Mouse (Mus musculus): ENCODE results near the gene Smarcc2.
"Not testable (repeated sequence)": the region's sequence is repeated elsewhere in the genome, so short reads cannot be mapped to it uniquely, and the experiment has no call there.

Smarcc2 gene

DNA sequence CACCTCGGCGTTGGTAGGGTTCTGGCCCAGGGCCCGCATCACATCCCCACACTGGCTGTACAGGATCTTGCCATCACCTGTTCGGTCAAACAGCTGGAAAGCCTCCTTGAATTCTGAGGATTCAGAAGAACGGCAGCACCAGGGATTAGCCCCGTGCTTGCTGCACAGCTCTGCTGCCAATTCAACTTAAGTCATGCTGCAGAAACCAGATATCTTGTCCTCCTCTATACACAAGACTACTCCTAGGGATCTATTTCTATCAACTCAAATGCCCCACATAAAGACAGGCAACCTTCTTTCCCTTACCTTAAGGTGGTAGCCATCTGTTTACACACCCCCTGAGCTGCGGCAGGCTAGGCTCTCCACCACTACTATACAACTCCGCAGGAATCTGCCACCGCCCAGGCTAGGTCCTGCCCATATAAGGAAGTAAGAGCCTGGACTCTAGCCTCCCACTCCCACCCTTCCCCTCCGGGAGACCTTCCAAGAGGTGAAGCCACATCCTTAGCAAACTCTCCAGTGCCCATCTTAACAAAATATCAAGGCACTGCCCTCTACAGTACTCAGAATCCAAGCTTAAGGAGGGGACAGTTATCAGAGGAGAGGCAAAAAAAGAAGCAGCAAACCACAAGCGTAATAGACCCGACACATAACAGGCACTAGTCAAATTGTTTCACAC lies 33.7 kb downstream of the Smarcc2 start:
- in situ Hi-C loops (cut with MboI) = no loop called here

DNA sequence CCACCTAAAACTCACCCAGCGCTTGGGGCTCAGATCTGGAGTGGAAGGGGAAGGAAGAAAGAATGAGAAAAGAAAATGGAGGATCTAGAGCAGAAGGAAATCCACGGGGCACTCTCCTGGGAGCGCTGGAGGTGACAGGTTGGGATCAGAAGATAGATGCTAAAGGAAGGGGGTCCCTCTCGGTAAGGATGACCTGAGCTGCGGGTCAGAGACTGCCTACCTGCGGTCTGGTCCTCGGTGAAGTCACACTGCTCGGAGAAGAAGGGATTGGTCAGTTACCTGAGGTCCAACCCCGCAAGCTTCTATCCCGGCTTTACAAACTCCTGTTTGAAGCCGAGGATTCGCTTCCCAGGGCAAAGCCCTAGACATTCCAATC lies 34.3 kb downstream of the Smarcc2 start:
- in situ Hi-C loops (cut with MboI) = no loop called here

DNA sequence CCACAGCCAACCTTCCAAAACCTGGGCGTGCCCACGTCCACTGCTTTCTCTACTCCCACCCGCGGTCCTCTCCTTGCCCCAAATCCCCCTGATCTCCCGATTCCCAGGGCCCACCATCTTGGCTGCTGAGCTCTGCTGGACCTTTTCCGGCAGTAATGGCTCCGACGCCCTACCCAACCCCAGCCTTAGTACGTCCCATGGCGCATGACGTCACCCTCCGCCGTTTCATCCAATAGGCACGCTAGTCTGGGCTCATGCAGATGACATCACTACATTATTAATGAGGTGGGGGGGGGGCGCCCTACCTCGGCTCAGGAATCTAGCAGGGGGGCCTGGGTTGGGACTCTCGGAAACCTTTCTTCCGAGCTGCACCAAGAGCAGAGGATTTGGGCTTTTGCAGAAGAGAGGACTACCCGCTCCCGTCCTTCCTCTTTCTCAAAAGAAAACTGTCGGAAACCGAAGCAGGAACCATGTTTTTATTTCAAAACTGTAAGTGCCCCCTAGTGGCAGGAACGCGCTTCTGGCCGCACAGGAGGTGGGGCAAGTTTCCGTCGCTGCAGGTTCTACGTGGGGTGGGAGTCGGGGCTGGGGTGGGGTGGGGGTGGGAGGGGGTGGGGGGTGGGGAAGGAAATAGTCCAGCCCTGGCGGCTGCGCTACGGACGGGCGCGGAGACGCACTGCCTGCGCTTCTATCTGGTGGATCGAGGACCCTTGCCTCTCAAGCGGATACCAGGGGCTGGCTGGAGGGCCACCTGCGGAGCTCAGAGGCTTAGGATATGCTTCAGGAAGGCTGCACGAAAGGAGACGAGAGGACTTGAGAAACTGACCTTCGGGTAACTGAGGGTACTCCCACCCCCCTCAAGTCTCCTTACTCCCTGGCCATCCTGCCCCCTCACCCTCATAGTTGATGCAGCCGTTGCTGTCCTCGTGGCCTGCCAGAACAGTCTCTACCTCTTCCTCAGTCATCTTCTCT lies 34.9 kb downstream of the Smarcc2 start, which contains the start of gene Myl6:
TSS of gene Myl6 (minus strand) at position 451 of the 972 bp plus-strand sequence.
- in situ Hi-C loops (cut with MboI) = no loop called here

GRCm38 (mm10) chr10:128494667-128495245 lies 35.7 kb downstream of the Smarcc2 start:
- in situ Hi-C loops (cut with MboI) = no loop called here

DNA sequence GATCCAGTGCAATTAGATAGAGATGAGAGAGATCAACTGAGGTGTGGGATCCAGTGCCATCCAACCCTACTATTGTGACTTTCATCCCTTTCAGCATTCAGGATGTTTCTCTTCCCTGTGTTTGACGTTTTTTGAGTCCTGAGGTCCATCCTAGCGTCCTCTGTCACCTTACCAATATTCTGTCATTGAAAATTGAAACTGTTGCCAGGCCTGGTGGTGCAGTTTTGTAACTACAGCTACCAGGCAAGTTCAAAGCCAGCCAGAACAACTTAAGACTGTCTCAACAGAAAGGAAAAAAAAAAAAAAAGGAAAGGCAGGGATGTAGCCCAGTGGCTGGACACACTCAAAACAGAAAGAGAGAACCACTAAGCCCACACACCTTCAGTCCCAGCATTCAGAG lies 36.2 kb downstream of the Smarcc2 start:
- in situ Hi-C loops (cut with MboI) = no loop called here

DNA sequence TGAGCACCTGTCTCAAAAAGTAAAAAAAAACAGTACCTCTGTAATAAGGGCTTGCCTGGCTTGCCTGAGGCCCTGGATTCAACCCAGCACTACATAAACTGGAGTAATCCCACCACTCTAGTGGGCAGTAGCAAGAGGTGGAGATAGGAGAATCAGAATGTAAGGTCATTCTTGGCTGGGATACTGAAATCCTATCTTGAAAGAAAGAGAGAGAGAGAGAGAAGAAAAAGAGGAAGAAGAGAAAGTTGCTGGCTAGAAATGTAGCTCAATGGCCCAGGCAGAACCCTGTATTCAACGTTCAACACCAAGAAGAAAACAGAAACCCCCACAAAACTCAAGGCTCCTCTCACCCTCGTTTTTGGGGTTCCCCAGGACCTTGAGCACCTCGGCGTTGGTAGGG lies 36.9 kb downstream of the Smarcc2 start:
- in situ Hi-C loops (cut with MboI) = no loop called here

GRCm38 (mm10) chr10:128496509-128497077 lies 37.5 kb downstream of the Smarcc2 start:
- in situ Hi-C loops (cut with MboI) = no loop called here

- in situ Hi-C loops (cut with MboI) = no loop called here
Measured at GRCm38 (mm10) chr10:128497134-128497737, 38.2 kb downstream of the Smarcc2 start.

DNA sequence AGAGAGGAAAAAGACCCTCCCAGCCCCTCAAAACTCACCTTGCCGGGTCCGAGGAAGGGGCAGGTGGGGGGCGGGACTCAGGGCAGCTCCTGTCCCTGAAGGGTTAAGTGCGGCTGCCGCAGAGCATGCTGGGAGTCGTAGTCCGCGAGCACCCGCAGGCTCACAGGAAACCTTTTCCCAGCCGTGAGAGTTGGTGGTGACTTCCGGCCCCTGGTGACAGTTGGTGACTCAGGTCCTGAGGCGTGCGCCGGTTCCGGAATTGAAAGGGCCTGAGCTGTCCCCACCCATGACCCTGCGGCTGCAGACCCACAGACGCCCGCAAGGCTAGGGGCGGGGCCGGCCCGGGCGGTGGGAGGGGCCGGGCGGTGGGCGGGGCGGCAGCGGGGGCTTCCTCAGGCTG lies 39.5 kb downstream of the Smarcc2 start, which contains the start of gene Myl6b:
TSS of gene Myl6b (minus strand) at position 96 of the 400 bp plus-strand sequence.
- in situ Hi-C loops (cut with MboI) = no loop called here

DNA sequence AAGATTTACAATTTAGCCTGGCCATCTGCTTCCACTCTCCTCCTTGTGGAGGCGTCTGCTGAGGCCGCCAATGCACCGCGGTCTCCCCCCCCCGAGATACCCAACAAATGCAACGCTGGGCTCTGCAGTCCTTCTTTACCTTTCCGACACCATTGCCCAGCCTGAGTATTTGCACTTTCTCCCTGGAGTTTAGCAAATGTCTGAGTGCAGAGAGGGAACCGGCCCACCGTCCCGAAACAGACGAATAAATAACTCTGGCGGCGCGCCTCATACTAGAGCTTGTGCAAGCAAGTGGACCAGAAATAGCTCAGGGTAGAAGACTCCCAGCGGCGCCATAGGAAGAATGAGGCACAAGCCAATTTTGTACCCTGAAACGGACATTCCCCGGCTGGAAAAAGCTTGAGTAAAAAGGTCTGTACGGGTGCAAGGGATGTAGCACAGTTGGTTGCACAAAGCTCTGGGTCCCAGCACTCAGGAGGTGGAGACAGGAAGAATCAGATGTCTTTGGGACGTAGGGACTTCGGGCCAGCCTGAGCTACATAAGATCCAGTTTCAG lies 40.1 kb downstream of the Smarcc2 start:
- in situ Hi-C loops (cut with MboI) = no loop called here

DNA sequence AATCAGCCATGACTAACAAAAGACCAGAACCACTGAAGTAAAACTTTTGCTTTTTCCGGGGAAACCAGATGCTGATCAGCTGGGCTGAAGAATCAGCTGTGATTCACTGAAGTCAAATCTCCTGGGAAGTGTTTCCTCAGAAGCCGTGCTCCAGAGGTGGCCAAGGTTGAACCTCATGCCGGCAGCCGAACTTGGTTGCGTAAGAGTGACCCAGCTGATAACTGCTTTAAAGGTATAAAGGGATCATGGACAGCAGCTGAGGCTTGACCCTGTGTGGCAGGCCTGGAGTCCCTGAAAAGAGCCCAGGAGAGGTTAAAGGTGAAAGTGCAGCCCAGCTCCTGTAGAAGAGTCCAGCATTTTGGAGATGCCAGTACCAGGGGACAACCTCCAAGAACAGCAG lies 43.3 kb downstream of the Smarcc2 start:
- in situ Hi-C loops (cut with MboI) = no loop called here

GRCm38 (mm10) chr10:128503532-128503931 lies 44.5 kb downstream of the Smarcc2 start:
- in situ Hi-C loops (cut with MboI) = no loop called here

DNA sequence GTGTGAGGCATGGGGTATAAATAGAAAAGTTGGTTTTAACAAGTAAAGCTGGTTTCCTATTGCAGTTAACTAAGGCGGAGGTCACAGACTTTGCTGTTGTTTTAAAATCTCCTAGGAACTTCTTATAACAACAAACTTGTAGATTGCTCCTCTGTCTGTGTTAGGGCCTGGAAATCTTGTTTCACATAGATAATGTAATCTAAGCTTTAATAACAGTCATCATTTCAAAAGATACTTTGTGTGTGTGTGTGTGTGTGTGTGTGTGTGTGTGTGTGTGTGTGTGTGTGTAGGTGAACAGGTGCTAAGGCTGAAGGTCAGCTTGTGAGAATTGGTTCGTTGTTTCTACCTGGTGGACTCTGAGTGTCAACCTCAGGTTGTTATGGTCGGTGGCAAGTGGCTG lies 45.0 kb downstream of the Smarcc2 start:
- in situ Hi-C loops (cut with MboI) = no loop called here

DNA sequence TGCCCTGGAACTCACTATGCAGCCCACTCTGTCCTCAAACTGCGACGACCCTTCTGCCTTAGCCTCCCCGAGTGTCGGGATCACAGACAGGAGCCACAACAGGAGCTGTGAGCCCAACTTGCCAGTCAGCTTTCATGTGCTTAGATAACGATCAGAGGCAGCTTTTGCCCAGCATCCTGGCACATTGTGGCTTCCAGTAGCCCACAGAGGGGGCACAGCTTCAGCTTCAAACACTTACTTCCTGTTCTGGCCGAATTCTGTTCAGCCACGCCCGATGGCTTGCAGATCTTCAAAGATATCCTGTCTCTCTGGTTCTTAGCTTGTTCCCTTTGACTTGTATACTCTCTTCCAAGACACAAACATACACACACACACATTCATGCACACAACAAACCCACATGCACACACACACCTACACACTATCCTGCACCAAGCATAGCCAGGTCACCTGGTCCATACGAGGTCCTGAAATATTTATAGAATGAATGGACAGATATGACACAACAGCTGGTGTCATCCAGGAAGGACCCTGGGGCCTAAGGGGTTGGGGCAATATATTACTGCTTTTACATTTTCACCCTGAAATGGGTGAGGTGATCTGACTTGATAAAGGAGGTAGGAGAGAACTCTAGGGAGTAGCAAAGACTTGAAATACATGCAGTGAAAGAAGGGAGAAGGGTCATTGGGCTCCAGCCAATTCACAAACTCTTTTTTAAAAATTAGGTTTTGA lies 45.8 kb downstream of the Smarcc2 start:
- in situ Hi-C loops (cut with MboI) = no loop called here

DNA sequence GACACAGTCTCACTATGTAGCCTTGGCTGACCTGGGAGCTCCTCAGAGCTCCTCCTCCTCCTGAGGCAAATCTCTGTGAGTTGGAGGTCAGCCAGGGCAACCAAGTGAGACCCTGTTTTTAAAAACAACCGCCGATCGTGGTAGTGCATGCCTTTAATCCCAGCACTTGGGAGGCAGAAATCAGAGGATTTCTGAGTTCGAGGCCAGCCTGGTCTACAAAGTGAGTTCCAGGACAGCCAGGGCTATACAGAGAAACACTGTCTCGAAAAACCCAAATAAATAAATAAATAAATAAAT lies 46.3 kb downstream of the Smarcc2 start:
- in situ Hi-C loops (cut with MboI) = not testable (repeated sequence)

DNA sequence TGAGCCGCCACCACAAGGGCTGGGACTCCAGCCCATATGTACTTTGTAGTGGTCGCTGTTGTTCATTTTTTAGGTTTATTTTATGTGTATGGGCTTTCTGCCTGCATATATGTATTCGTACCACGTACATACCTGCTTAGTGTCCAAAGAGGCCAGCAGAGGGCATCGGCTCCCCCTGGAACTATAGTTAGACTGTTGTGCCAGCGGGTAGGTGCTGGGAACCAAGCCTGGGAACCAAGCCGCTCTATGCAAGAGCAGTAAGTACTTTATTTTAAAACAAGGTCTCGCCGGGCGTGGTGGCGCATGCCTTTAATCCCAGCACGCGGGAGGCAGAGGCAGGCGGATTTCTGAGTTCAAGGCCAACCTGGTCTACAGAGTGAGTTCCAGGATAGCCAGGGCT lies 46.9 kb downstream of the Smarcc2 start:
- in situ Hi-C loops (cut with MboI) = no loop called here

DNA sequence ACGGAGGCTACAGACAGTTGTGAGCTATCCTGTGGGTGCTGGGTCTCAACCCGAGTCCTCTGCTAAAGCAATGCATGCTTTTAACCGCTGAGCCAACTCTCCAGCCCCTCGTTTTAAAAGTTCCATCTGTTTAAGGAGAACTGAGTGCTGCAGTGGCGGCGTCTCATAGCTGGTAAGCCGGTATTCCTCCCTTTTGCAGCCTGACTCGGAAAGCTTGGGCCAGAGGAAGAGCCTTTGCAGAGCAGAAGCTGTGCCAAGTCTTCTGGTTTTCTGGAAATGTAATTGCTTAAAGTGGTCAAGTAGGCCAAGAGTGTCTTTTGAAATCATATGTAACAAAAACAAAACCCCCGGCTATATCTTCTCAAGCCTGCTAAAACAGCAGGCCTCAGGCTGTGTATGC lies 49.2 kb downstream of the Smarcc2 start:
- in situ Hi-C loops (cut with MboI) = no loop called here

GRCm38 (mm10) chr10:128509203-128509602 lies 50.2 kb downstream of the Smarcc2 start:
- in situ Hi-C loops (cut with MboI) = no loop called here

DNA sequence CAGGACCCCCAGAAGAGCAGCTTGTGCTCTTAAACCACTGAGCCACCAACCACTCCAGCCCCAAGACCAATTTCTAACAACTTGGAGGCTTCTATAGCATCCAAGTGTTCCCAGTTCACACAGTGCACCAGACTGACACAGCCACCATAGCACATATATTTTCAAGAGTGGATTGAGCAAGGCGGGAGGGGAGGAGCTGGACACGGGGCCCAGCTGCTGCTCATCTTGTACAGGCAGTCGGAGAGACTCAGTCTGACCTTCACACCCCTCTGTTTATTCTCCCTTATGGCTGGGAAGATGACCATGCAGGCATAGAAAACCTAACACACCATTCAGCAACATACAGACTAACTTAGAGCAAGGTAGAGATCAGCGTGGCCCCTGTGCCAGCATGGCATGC lies 50.8 kb downstream of the Smarcc2 start:
- in situ Hi-C loops (cut with MboI) = no loop called here

DNA sequence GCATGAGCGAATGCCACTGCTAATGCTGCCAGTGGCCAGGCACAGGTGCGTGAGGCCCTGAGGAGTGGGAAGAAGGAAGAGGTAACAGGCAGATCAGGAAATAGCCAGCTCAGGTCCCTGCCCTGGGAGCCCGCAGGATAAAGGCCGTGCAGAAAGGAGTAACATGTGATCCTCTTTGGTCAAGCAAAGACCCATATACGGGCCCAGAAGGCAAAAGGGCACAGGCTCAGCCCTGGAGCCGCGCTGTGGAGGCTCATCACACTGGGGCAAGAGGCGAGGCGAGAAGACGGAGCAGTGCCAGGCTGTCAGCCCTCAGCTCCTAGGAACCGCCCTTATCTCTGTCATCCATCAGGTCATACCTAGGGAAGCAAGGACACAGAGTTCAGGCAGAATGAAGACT lies 51.3 kb downstream of the Smarcc2 start:
- in situ Hi-C loops (cut with MboI) = no loop called here

DNA sequence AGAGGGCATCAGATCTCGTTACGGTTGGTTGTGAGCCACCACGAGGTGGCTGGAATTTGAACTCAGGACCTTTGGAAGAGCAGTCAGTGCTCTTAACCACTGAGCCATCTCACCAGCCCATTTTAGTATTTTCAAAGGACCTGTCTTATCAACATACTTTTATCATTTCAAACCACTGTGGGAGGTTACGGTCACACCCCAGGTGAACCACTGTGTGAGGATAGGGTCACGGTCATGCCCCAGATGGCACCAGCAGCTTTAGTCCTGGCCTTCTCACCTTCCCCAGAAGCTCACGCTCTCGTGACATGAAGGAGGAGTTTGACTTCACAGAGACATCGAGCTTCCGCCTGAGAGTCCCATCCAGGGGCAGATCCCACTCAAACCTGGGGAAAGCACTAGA lies 52.1 kb downstream of the Smarcc2 start:
- in situ Hi-C loops (cut with MboI) = no loop called here
